Mouse (Mus musculus) hindbrain, embryonic 12.5 days (tissue): Measurements from ENCODE around the gene Chmp4b. TPM values are rescaled to one million over a fixed set of nuclear protein-coding genes. Genes with fewer than 3 reads are reported as not detected.
A peak's percentile ranks its signal among the peaks of the same experiment; 100 is the strongest.

Source experiments
- ATAC-seq: fragments of 200-750 bp; cut with Nextera tagmentation; 2 replicates; pipeline ENCODE4 v1.8.0; 2017; ENCODE audit warnings: moderate TSS enrichment; ENCODE audit not compliant: low FRiP score
- H3K27ac ChIP-seq: fragments of 300-500 bp; sonication (generic); 2 replicates; pipeline ENCODE4 v1.5.1; 2016; ENCODE audit warnings: mild to moderate bottlenecking
- H3K27me3 ChIP-seq: fragments of 300-500 bp; sonication (generic); 2 replicates; pipeline ENCODE4 v1.6.1; 2016; ENCODE audit warnings: mild to moderate bottlenecking
- H3K36me3 ChIP-seq: fragments of 300-500 bp; sonication (generic); 2 replicates; pipeline ENCODE4 v1.6.1; 2016; ENCODE audit warnings: mild to moderate bottlenecking
- H3K4me1 ChIP-seq: fragments of 300-500 bp; sonication (generic); 2 replicates; pipeline ENCODE4 v1.6.1; 2016
- H3K4me2 ChIP-seq: fragments of 300-500 bp; sonication (generic); replicated peaks from 2 replicates; pipeline ENCODE4 v1.6.1; 2016; ENCODE audit warnings: mild to moderate bottlenecking
- H3K4me3 ChIP-seq: fragments of 300-500 bp; sonication (generic); 2 replicates; pipeline ENCODE4 v1.5.1; 2016; ENCODE audit warnings: mild to moderate bottlenecking
- H3K9ac ChIP-seq: fragments of 300-500 bp; sonication (generic); 2 replicates; pipeline ENCODE4 v1.6.1; 2016; ENCODE audit warnings: mild to moderate bottlenecking, moderate library complexity
- H3K9me3 ChIP-seq: fragments of 300-500 bp; sonication (generic); replicated peaks from 2 replicates; pipeline ENCODE4 v1.6.1; 2016; ENCODE audit warnings: mild to moderate bottlenecking
- WGBS: fragments of 180-500 bp; shearing (Covaris S2); methylation state at CpG from one replicate; pipeline ENCODE4 v1.1.7; 2016; 5-methylcytosine and 5-hydroxymethylcytosine counted together
- polyA plus RNA-seq: library from polyadenylated mRNA; unstranded; fragments of >200 nt; fragmentation: Nextera tagmentation; extraction: Ambion mirVana; gene quantifications from 2 replicates; pipeline ENCODE4 v1.2.1, GENCODE M21; 2016

The Chmp4b gene
- polyA plus RNA-seq, 1 experiment from 2014 or later: 26.6 TPM

GRCm38 (mm10) chr2:154676653-154677609 is 25.4 kb downstream of the Chmp4b start:
- Histone ChIP-seq H3K4me2 (peak overlapping the region; percentile 51), H3K36me3 (0 out of 2 replicates have a peak, but pooled peaks cover 5% of the 10 kb centered on the region), H3K9me3 (no peaks in the 10 kb centered on the region), H3K27me3 (no peaks in the 10 kb centered on the region), H3K9ac (peak overlapping the region; percentile 54), H3K4me3 (peak overlapping the region; percentile 21), H3K27ac (peak overlapping the region; percentile 91), H3K4me1 (peaks cover 29% of the 10 kb centered on the region)
- ATAC-seq: peak; percentile 86
- 58% methylated on average over 19 of the region's 19 CpGs for WGBS

GRCm38 (mm10) chr2:154677651-154678139 is 26.2 kb downstream of the Chmp4b start:
- H3K36me3 ChIP-seq: 0 out of 2 replicates have a peak, but pooled peaks cover 3% of the 10 kb centered on the region
- H3K9ac ChIP-seq: peak overlapping the region; percentile 54
- peak overlapping the region; percentile 11 for H3K4me3 ChIP-seq

GRCm38 (mm10) chr2:154678995-154679394 is 27.5 kb downstream of the Chmp4b start:
- no peak overlapping the region for H3K4me2 ChIP-seq
- no peaks in the 10 kb centered on the region for H3K27me3 ChIP-seq
- H3K4me3 ChIP-seq: no peak overlapping the region
- 94% methylated on average over 3 of the region's 3 CpGs for WGBS
- no peak for ATAC-seq
- no peaks in the 10 kb centered on the region for H3K36me3 ChIP-seq
- peaks cover 35% of the 10 kb centered on the region for H3K4me1 ChIP-seq
- no peaks in the 10 kb centered on the region for H3K9me3 ChIP-seq
- no peak overlapping the region for H3K9ac ChIP-seq
- H3K27ac ChIP-seq: no peak overlapping the region

More at GRCm38 (mm10) chr2:154677651-154678139, 26.2 kb downstream of the Chmp4b start:
- Histone ChIP-seq H3K27ac (peak overlapping the region; percentile 91), H3K9me3 (no peaks in the 10 kb centered on the region), H3K4me1 (peaks cover 34% of the 10 kb centered on the region), H3K4me2 (peak overlapping the region; percentile 51), H3K27me3 (no peaks in the 10 kb centered on the region)
- 9% methylated on average over 10 of the region's 10 CpGs for WGBS
- ATAC-seq: peak; percentile 81

- 88% methylated on average over 2 of the region's 2 CpGs for WGBS
- Histone ChIP-seq H3K36me3 (0 out of 2 replicates have a peak, but pooled peaks cover 2% of the 10 kb centered on the region), H3K4me3 (no peak overlapping the region), H3K4me1 (peaks cover 32% of the 10 kb centered on the region), H3K4me2 (no peak overlapping the region), H3K27me3 (no peaks in the 10 kb centered on the region), H3K27ac (no peak overlapping the region), H3K9ac (no peak overlapping the region), H3K9me3 (no peaks in the 10 kb centered on the region)
- no peak for ATAC-seq
Observed at GRCm38 (mm10) chr2:154680337-154680736, 28.8 kb downstream of the Chmp4b start.

- Histone ChIP-seq H3K4me3 (no peak overlapping the region), H3K9ac (no peak overlapping the region), H3K9me3 (no peaks in the 10 kb centered on the region), H3K27ac (no peak overlapping the region), H3K4me2 (no peak overlapping the region), H3K27me3 (no peaks in the 10 kb centered on the region), H3K4me1 (peaks cover 32% of the 10 kb centered on the region), H3K36me3 (0 out of 2 replicates have a peak, but pooled peaks cover 2% of the 10 kb centered on the region)
- WGBS: 93% methylated on average over 6 of the region's 6 CpGs
- ATAC-seq: no peak
Observed at GRCm38 (mm10) chr2:154680941-154681340, 29.4 kb downstream of the Chmp4b start.

GRCm38 (mm10) chr2:154682712-154683111 is 31.2 kb downstream of the Chmp4b start:
- Histone ChIP-seq H3K9me3 (no peaks in the 10 kb centered on the region), H3K36me3 (0 out of 2 replicates have a peak, but pooled peaks cover 2% of the 10 kb centered on the region), H3K4me1 (peaks cover 20% of the 10 kb centered on the region), H3K9ac (no peak overlapping the region), H3K27me3 (no peaks in the 10 kb centered on the region), H3K27ac (peak overlapping the region; percentile 1; the same call in 1 of the 2 replicates), H3K4me3 (no peak overlapping the region), H3K4me2 (no peak overlapping the region)
- ATAC-seq: no peak
- WGBS: 56% methylated on average over 1 of the region's 1 CpGs

GRCm38 (mm10) chr2:154684901-154685470 is 33.5 kb downstream of the Chmp4b start:
- Histone ChIP-seq H3K9me3 (no peaks in the 10 kb centered on the region), H3K27ac (no peak overlapping the region), H3K4me2 (no peak overlapping the region), H3K4me3 (no peak overlapping the region), H3K9ac (no peak overlapping the region), H3K4me1 (peaks cover 13% of the 10 kb centered on the region; the same call in 1 of the 2 replicates), H3K36me3 (peaks cover 10% of the 10 kb centered on the region), H3K27me3 (no peaks in the 10 kb centered on the region)
- no peak for ATAC-seq
- 96% methylated on average over 7 of the region's 7 CpGs for WGBS

GRCm38 (mm10) chr2:154685772-154686171 is 34.3 kb downstream of the Chmp4b start:
- Histone ChIP-seq H3K4me2 (no peak overlapping the region), H3K36me3 (peaks cover 18% of the 10 kb centered on the region), H3K27me3 (no peaks in the 10 kb centered on the region), H3K9me3 (no peaks in the 10 kb centered on the region), H3K27ac (no peak overlapping the region), H3K4me3 (no peak overlapping the region), H3K9ac (no peak overlapping the region), H3K4me1 (peaks cover 9% of the 10 kb centered on the region; the same call in 1 of the 2 replicates)
- 94% methylated on average over 3 of the region's 3 CpGs for WGBS
- no peak for ATAC-seq

- Histone ChIP-seq H3K4me3 (no peak overlapping the region), H3K9me3 (no peaks in the 10 kb centered on the region), H3K4me2 (no peak overlapping the region), H3K4me1 (peaks cover 9% of the 10 kb centered on the region; the same call in 1 of the 2 replicates), H3K27ac (no peak overlapping the region), H3K27me3 (no peaks in the 10 kb centered on the region), H3K9ac (no peak overlapping the region), H3K36me3 (peaks cover 26% of the 10 kb centered on the region)
- no peak for ATAC-seq
- WGBS: 84% methylated on average over 3 of the region's 3 CpGs
Observed at GRCm38 (mm10) chr2:154686819-154687218, 35.3 kb downstream of the Chmp4b start.

- Histone ChIP-seq H3K27ac (no peak overlapping the region), H3K4me1 (no peaks in the 10 kb centered on the region), H3K4me3 (no peak overlapping the region), H3K9ac (no peak overlapping the region), H3K36me3 (peaks cover 49% of the 10 kb centered on the region), H3K27me3 (no peaks in the 10 kb centered on the region), H3K9me3 (no peaks in the 10 kb centered on the region), H3K4me2 (no peak overlapping the region)
- 92% methylated on average over 14 of the region's 14 CpGs for WGBS
- no peak for ATAC-seq
Observed at GRCm38 (mm10) chr2:154689391-154689790, 37.9 kb downstream of the Chmp4b start.

GRCm38 (mm10) chr2:154690959-154691358 is 39.5 kb downstream of the Chmp4b start:
- Histone ChIP-seq H3K4me1 (no peaks in the 10 kb centered on the region), H3K4me3 (no peak overlapping the region), H3K9me3 (no peaks in the 10 kb centered on the region), H3K27ac (no peak overlapping the region), H3K9ac (no peak overlapping the region), H3K4me2 (no peak overlapping the region), H3K36me3 (peaks cover 60% of the 10 kb centered on the region), H3K27me3 (no peaks in the 10 kb centered on the region)
- ATAC-seq: no peak
- WGBS: 97% methylated on average over 5 of the region's 5 CpGs
